Mouse (Mus musculus) G1E (cell line): ENCODE results near the gene Gpr83. TPM values are rescaled to one million over a fixed set of nuclear protein-coding genes. Genes with fewer than 3 reads are reported as not detected.
"Not testable (repeated sequence)": the region's sequence is repeated elsewhere in the genome, so short reads cannot be mapped to it uniquely, and the experiment has no call there.

Source experiments
- ATAC-seq: 2 replicates; pipeline ENCODE4 v1.8.0; 2016; ENCODE audit warnings: mild to moderate bottlenecking; ENCODE audit not compliant: insufficient number of reproducible peaks, poor library complexity, low FRiP score, severe bottlenecking; ENCODE audit errors: extremely low read depth
- DNase-seq: peaks from one replicate; pipeline ENCODE4 v3.0.0; 2012; ENCODE audit warnings: low spot score
- H3K27me3 ChIP-seq: 2 replicates; pipeline ENCODE4 v1.6.1; 2012; ENCODE audit warnings: mild to moderate bottlenecking, low read length, inconsistent platforms; ENCODE audit not compliant: insufficient read depth
- H3K36me3 ChIP-seq: replicated peaks from 2 replicates; pipeline ENCODE3; 2012; ENCODE audit warnings: mild to moderate bottlenecking, inconsistent platforms
- H3K4me1 ChIP-seq: 2 replicates; pipeline ENCODE4 v1.6.1; 2012; ENCODE audit warnings: low read depth, low read length, inconsistent platforms, mixed read lengths; ENCODE audit not compliant: insufficient read depth
- H3K4me3 ChIP-seq: 2 replicates; pipeline ENCODE4 v1.5.1; 2012; ENCODE audit warnings: low read depth, mild to moderate bottlenecking, inconsistent platforms, low read length, moderate library complexity, mixed read lengths
- H3K9me3 ChIP-seq: replicated peaks from 2 replicates; pipeline ENCODE4 v1.6.1; 2012; ENCODE audit warnings: inconsistent platforms
- CTCF ChIP-seq: IDR thresholded peaks from 2 replicates; pipeline ENCODE4 v1.5.1; 2012; ENCODE audit warnings: low read depth, low read length, inconsistent platforms, mixed read lengths
- GATA1 ChIP-seq: IDR thresholded peaks from 2 replicates; pipeline ENCODE4 v1.6.1; 2012; ENCODE audit warnings: borderline replicate concordance, low read length, inconsistent platforms, mixed read lengths
- GATA2 ChIP-seq: IDR thresholded peaks from 2 replicates; pipeline ENCODE4 v1.6.1; 2012; ENCODE audit warnings: low read depth, low read length, inconsistent platforms, borderline replicate concordance
- POLR2AphosphoS5 ChIP-seq: IDR thresholded peaks from 2 replicates; pipeline ENCODE4 v1.6.1; 2012; ENCODE audit warnings: low read depth, low read length, inconsistent platforms; ENCODE audit not compliant: insufficient replicate concordance
- TAL1 ChIP-seq: conservative IDR thresholded peaks from 2 replicates; pipeline ENCODE4 v1.6.1; 2012; ENCODE audit warnings: low read depth, low read length, inconsistent platforms, mixed read lengths
- polyA plus RNA-seq: library from polyadenylated mRNA; stranded (reverse); fragments of >175 nt; gene quantifications from 2 replicates; pipeline ENCODE4 v1.2.3, GENCODE M21; 2012
- total RNA-seq, 2 experiments: library from RNA; stranded (forward) in 1 of 2; stranded (reverse) in 1 of 2; fragments of 200-1000 nt in 1 of 2; fragments of >200 nt in 1 of 2; fragmentation: Nextera tagmentation in 1 of 2; gene quantifications; 2 replicates each; pipeline ENCODE4 v1.2.3; 2014 to 2017

Gene Gpr83
- total and polyA plus RNA-seq, 3 experiments: 0.11 TPM; not detected in 2

- TF ChIP-seq GATA1: no peak
- no peak for TF ChIP-seq GATA2
- Histone ChIP-seq H3K4me3 (no peak overlapping the region), H3K36me3 (no peaks in the 10 kb centered on the region), H3K27me3 (peaks cover 7% of the 10 kb centered on the region; the same call in 1 of the 2 replicates), H3K9me3 (no peaks in the 10 kb centered on the region), H3K4me1 (no peaks in the 10 kb centered on the region)
- DNase-seq (no peak), ATAC-seq (no peak)
These were observed 15.9 kb downstream of the Gpr83 start for GRCm38 (mm10) chr9:14875743-14876507.

- H3K9me3 ChIP-seq, H3K4me1 ChIP-seq, ATAC-seq, DNase-seq, H3K4me3 ChIP-seq, H3K36me3 ChIP-seq: not testable (repeated sequence)
- H3K27me3 ChIP-seq: peaks cover 10% of the 10 kb centered on the region; the same call in 1 of the 2 replicates
These were observed 16.6 kb downstream of the Gpr83 start for GRCm38 (mm10) chr9:14876566-14876965.

- Histone ChIP-seq H3K36me3 (no peaks in the 10 kb centered on the region), H3K9me3 (no peaks in the 10 kb centered on the region), H3K4me3 (no peak overlapping the region), H3K27me3 (peaks cover 4% of the 10 kb centered on the region; the same call in 1 of the 2 replicates), H3K4me1 (no peaks in the 10 kb centered on the region)
- DNase-seq (no peak), ATAC-seq (no peak)
- no peak for TF ChIP-seq CTCF
- no peak for TF ChIP-seq TAL1
- TF ChIP-seq POLR2AphosphoS5: no peak
- TF ChIP-seq GATA2: no peak
- TF ChIP-seq GATA1: no peak
These were observed 24.6 kb downstream of the Gpr83 start for GRCm38 (mm10) chr9:14884641-14885040.

GRCm38 (mm10) chr9:14885151-14885550 is 25.1 kb downstream of the Gpr83 start:
- H3K27me3 ChIP-seq: peaks cover 4% of the 10 kb centered on the region; the same call in 1 of the 2 replicates
- no peak overlapping the region for H3K4me3 ChIP-seq
- DNase-seq (no peak), ATAC-seq (no peak)
- no peaks in the 10 kb centered on the region for H3K9me3 ChIP-seq
- TF ChIP-seq GATA1 (no peak), POLR2AphosphoS5 (no peak), GATA2 (no peak), CTCF (no peak), TAL1 (no peak)
- no peaks in the 10 kb centered on the region for H3K36me3 ChIP-seq
- no peaks in the 10 kb centered on the region for H3K4me1 ChIP-seq

- DNase-seq (no peak), ATAC-seq (no peak)
- TF ChIP-seq POLR2AphosphoS5: no peak
- Histone ChIP-seq H3K4me3 (no peak overlapping the region), H3K9me3 (no peaks in the 10 kb centered on the region), H3K4me1 (no peaks in the 10 kb centered on the region), H3K27me3 (peaks cover 4% of the 10 kb centered on the region; the same call in 1 of the 2 replicates), H3K36me3 (no peaks in the 10 kb centered on the region)
These were observed 25.9 kb downstream of the Gpr83 start for GRCm38 (mm10) chr9:14885954-14886353.

- Histone ChIP-seq H3K9me3 (no peaks in the 10 kb centered on the region), H3K27me3 (no peaks in the 10 kb centered on the region), H3K4me3 (no peak overlapping the region), H3K36me3 (no peaks in the 10 kb centered on the region), H3K4me1 (no peaks in the 10 kb centered on the region)
- TF ChIP-seq GATA1 (no peak), GATA2 (no peak)
- DNase-seq: no peak
- ATAC-seq: no peak
These were observed 27.9 kb downstream of the Gpr83 start for GRCm38 (mm10) chr9:14887787-14888382.

GRCm38 (mm10) chr9:14888671-14889070 is 28.7 kb downstream of the Gpr83 start:
- Histone ChIP-seq H3K27me3 (no peaks in the 10 kb centered on the region), H3K9me3 (no peaks in the 10 kb centered on the region), H3K4me3 (no peak overlapping the region), H3K36me3 (no peaks in the 10 kb centered on the region), H3K4me1 (no peaks in the 10 kb centered on the region)
- ATAC-seq: no peak
- TF ChIP-seq TAL1 (no peak), CTCF (no peak), POLR2AphosphoS5 (no peak), GATA1 (no peak), GATA2 (no peak)
- no peak for DNase-seq
